14 mouse cellular contexts compared by ENCODE assay signal in genomic region chr6:50981702-50982309, GRCm38 (mm10).
DNase-seq lines count a peak whose midpoint lies in the region; ATAC-seq and TF ChIP-seq lines count a peak whose summit lies in the region.
"Had no signal": no experiment of that assay in that cellular context is flagged by ENCODE, and none has a peak within 500 bp of the region (broad histone marks: within the 10 kb centered on the region; RNA-seq: fewer than 3 reads in every experiment).

No protein-coding gene starts in this region.

- no peak for DNase-seq in heart, postnatal 14 days
- DNase-seq in lung, embryonic 14.5 days = no peak
- DNase-seq in lung, postnatal 4 days = no peak
- peak; percentile 77 for DNase-seq in forelimb bud, embryonic 11.5 days (ENCODE audit: low read depth, low spot score)
- no peak for DNase-seq in spleen, postnatal 14 days (ENCODE audit: low spot score in 2 of 2)
- DNase-seq in right cerebral cortex, postnatal 10 days (ENCODE audit: low spot score in 2 of 2) = no peak
- DNase-seq: kidney, adult 18-20 months; layer of hippocampus, postnatal 36 days; spleen, adult 18-20 months; thymus, postnatal 4 days had no signal

- H3K4me2 ChIP-seq in heart, embryonic 13.5 days = no peak overlapping the region
- no peak overlapping the region for H3K4me2 ChIP-seq in lung, embryonic 14.5 days
- H3K4me2 ChIP-seq in stomach, embryonic 14.5 days (replicated peaks; ENCODE audit: low read depth, low read length) = peak overlapping the region; percentile 6; the same call in 1 of the 2 replicates
- H3K4me2 ChIP-seq: heart, embryonic 12.5 days; liver, embryonic 15.5 days had no signal

- H3K9me3 ChIP-seq in heart, embryonic 13.5 days = no peaks in the 10 kb centered on the region
- no peaks in the 10 kb centered on the region for H3K9me3 ChIP-seq in lung, embryonic 14.5 days (ENCODE audit: low read depth, low read length)
- H3K9me3 ChIP-seq in stomach, embryonic 14.5 days (ENCODE audit: control insufficient read depth, low read depth, low read length) = no peaks in the 10 kb centered on the region
- H3K9me3 ChIP-seq: heart, embryonic 12.5 days; liver, embryonic 15.5 days had no signal

- H3K4me3 ChIP-seq in heart, embryonic 13.5 days = no peak overlapping the region
- no peak overlapping the region for H3K4me3 ChIP-seq in lung, embryonic 14.5 days (ENCODE audit: low read depth, low read length)
- no peak overlapping the region for H3K4me3 ChIP-seq in stomach, embryonic 14.5 days (ENCODE audit: low read depth, low read length)
- H3K4me3 ChIP-seq: heart, embryonic 12.5 days; liver, embryonic 15.5 days had no signal

- TF ChIP-seq CTCF in lung, embryonic 14.5 days (IDR thresholded peaks at IDR 0.05; ENCODE audit: low read depth) = no peak

- no peaks in the 10 kb centered on the region for H3K27me3 ChIP-seq in heart, embryonic 13.5 days (replicated peaks)
- H3K27me3 ChIP-seq in lung, embryonic 14.5 days (ENCODE audit: insufficient read depth, low read length) = no peaks in the 10 kb centered on the region
- H3K27me3 ChIP-seq in stomach, embryonic 14.5 days (ENCODE audit: control insufficient read depth, insufficient read depth, low read length) = no peaks in the 10 kb centered on the region
- H3K27me3 ChIP-seq: heart, embryonic 12.5 days; liver, embryonic 15.5 days had no signal

- H3K36me3 ChIP-seq in heart, embryonic 13.5 days = no peaks in the 10 kb centered on the region
- H3K36me3 ChIP-seq in lung, embryonic 14.5 days (ENCODE audit: insufficient read depth) = no peaks in the 10 kb centered on the region
- H3K36me3 ChIP-seq in stomach, embryonic 14.5 days (ENCODE audit: control insufficient read depth, insufficient read depth, low read length) = no peaks in the 10 kb centered on the region
- H3K36me3 ChIP-seq: heart, embryonic 12.5 days; liver, embryonic 15.5 days had no signal

- 46% methylated on average over 7 of the region's 7 CpGs for WGBS in heart, embryonic 13.5 days
- 23% methylated on average over 7 of the region's 7 CpGs for WGBS in lung, embryonic 14.5 days
- WGBS in stomach, embryonic 14.5 days = 27% methylated on average over 7 of the region's 7 CpGs

- no peak for ATAC-seq in heart, embryonic 13.5 days (ENCODE audit: extremely low read depth, insufficient number of reproducible peaks, low FRiP score, low TSS enrichment)
- ATAC-seq in lung, embryonic 14.5 days (ENCODE audit: insufficient read depth) = no peak
- ATAC-seq in stomach, embryonic 14.5 days (ENCODE audit: insufficient number of reproducible peaks, insufficient read depth, low FRiP score, low read depth) = peak; percentile 64

- peaks cover 77% of the 10 kb centered on the region for H3K4me1 ChIP-seq in heart, embryonic 13.5 days
- H3K4me1 ChIP-seq in lung, embryonic 14.5 days (ENCODE audit: insufficient read depth) = peaks cover 41% of the 10 kb centered on the region
- peaks cover 79% of the 10 kb centered on the region for H3K4me1 ChIP-seq in stomach, embryonic 14.5 days (ENCODE audit: control insufficient read depth, insufficient read depth, low read length)
- H3K4me1 ChIP-seq: liver, embryonic 15.5 days had no signal

- peak overlapping the region; percentile 70 for H3K27ac ChIP-seq in heart, embryonic 13.5 days (replicated peaks)
- peak overlapping the region; percentile 72; the same call in 1 of the 2 replicates for H3K27ac ChIP-seq in lung, embryonic 14.5 days (ENCODE audit: low read depth)
- peak overlapping the region; percentile 94 for H3K27ac ChIP-seq in stomach, embryonic 14.5 days (ENCODE audit: low read length)
- H3K27ac ChIP-seq: liver, embryonic 15.5 days had no signal

- intact Hi-C loops in heart, postnatal 14 days (cut with DNase I) = no loop called here

- H3K9ac ChIP-seq in heart, embryonic 13.5 days = no peak overlapping the region
- H3K9ac ChIP-seq in lung, embryonic 14.5 days = no peak overlapping the region
- no peak overlapping the region for H3K9ac ChIP-seq in stomach, embryonic 14.5 days (replicated peaks; ENCODE audit: low read depth, low read length)
- H3K9ac ChIP-seq: heart, embryonic 12.5 days; liver, embryonic 15.5 days had no signal
